Mouse (Mus musculus) hematopoietic stem cell, adult 5-6 weeks (primary cell): ENCODE measurements around the gene Sept8. TPM values are rescaled to one million over a fixed set of nuclear protein-coding genes. Genes with fewer than 3 reads are reported as not detected.

Source experiments
- ATAC-seq, 2 experiments: fragments of 125-278 bp in 1 of 2; replicated peaks in 1 of 2; 2 replicates each; pipeline ENCODE4 v1.8.0; 2016 to 2017; ENCODE audit warnings: inconsistent platforms in 2 of 2, mild to moderate bottlenecking in 2 of 2, moderate number of reproducible peaks in 2 of 2, low read depth in 1 of 2, moderate TSS enrichment in 1 of 2; ENCODE audit not compliant: low FRiP score in 2 of 2, poor library complexity in 2 of 2, severe bottlenecking in 2 of 2, insufficient read depth in 1 of 2, low TSS enrichment in 1 of 2
- total RNA-seq: library from RNA; stranded (forward); fragments of 172-1452, 232-1000 nt; gene quantifications from 2 replicates; pipeline ENCODE4 v1.2.3, GENCODE M21; 2017

Sept8 gene
- total RNA-seq, 1 experiment from 2014 or later: 35.4 TPM

GRCm38 (mm10) chr11:53520122-53520978 lies 1.3 kb downstream of the Sept8 start:
- ATAC-seq: peak; percentile 30 to 42; a peak in 2 of 4 replicates

GRCm38 (mm10) chr11:53521120-53521820 lies 2.2 kb downstream of the Sept8 start:
- ATAC-seq: no peak

GRCm38 (mm10) chr11:53521821-53522131 lies 2.7 kb downstream of the Sept8 start:
- ATAC-seq: no peak

- ATAC-seq: no peak
Observed at GRCm38 (mm10) chr11:53522362-53522761, 3.3 kb downstream of the Sept8 start.

- no peak for ATAC-seq
Observed at GRCm38 (mm10) chr11:53522930-53523329, 3.9 kb downstream of the Sept8 start.

GRCm38 (mm10) chr11:53523545-53524405 lies 4.7 kb downstream of the Sept8 start:
- no peak for ATAC-seq

- no peak for ATAC-seq
Observed at GRCm38 (mm10) chr11:53524905-53525304, 5.8 kb downstream of the Sept8 start.

GRCm38 (mm10) chr11:53525461-53525860 lies 6.4 kb downstream of the Sept8 start:
- ATAC-seq: no peak

- peak in 1 of 2 experiments; percentile 37; a peak in 2 of 4 replicates for ATAC-seq
Observed at GRCm38 (mm10) chr11:53528397-53529252, 9.6 kb downstream of the Sept8 start.

GRCm38 (mm10) chr11:53529253-53529557 lies 10.1 kb downstream of the Sept8 start:
- no peak for ATAC-seq

GRCm38 (mm10) chr11:53530001-53530400 lies 10.9 kb downstream of the Sept8 start:
- ATAC-seq: no peak

GRCm38 (mm10) chr11:53531578-53532230 lies 12.6 kb downstream of the Sept8 start:
- ATAC-seq: no peak

GRCm38 (mm10) chr11:53532231-53532620 lies 13.2 kb downstream of the Sept8 start:
- peak in 1 of 2 experiments; percentile 64; a peak in 1 of 4 replicates for ATAC-seq

- ATAC-seq: no peak
Observed at GRCm38 (mm10) chr11:53539002-53539491, 20.0 kb downstream of the Sept8 start.

GRCm38 (mm10) chr11:53540394-53540793 lies 21.3 kb downstream of the Sept8 start:
- ATAC-seq: no peak

GRCm38 (mm10) chr11:53541222-53541621 lies 22.2 kb downstream of the Sept8 start:
- no peak for ATAC-seq
